Mouse (Mus musculus) megakaryocyte, embryonic 14.5 days (primary cell): ENCODE measurements around the gene Bend4.

ENCODE experiments used
- FLI1 ChIP-seq: IDR thresholded peaks from 2 replicates; pipeline ENCODE4 v1.6.1; 2012; ENCODE audit warnings: low read length, inconsistent platforms, mixed read lengths
- GATA1 ChIP-seq: IDR thresholded peaks from 3 replicates; pipeline ENCODE4 v1.6.1; 2012; ENCODE audit warnings: mixed read lengths, low read length, inconsistent platforms, borderline replicate concordance

DNA sequence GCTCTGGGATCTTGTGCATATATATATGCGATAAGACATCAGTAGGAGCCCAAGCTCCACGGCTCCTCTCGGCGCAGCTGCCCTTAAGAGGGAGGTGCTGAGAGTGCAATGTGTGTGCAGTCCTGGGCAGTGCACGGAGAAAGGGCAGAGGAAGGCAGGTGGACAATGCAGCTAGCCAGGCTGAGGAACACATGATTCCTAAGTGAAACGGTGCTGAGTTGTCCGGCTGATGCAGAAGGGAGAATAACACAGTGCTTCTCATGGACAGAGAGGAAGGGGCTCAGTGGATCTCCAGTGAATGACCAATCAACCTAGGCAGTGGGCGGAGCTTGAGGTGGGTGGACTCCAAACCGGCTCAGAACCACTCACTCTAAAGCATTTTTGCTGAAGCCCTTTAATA lies 26.5 kb downstream of the Bend4 start:
- TF ChIP-seq GATA1 = no peak
- TF ChIP-seq FLI1 = no peak
